Mouse (Mus musculus) limb, embryonic 10.5 days (tissue): Measurements from ENCODE around the gene Prr5l. TPM values are rescaled to one million over a fixed set of nuclear protein-coding genes. Genes with fewer than 3 reads are reported as not detected.

ENCODE experiments used
- DNase-seq: peaks from one replicate; pipeline ENCODE4 v3.0.0-alpha.2; 2017; ENCODE audit warnings: low spot score
- H3K27ac ChIP-seq: fragments of 300-500 bp; sonication (generic); 2 replicates; pipeline ENCODE4 v1.5.1; 2016; ENCODE audit warnings: mild to moderate bottlenecking
- H3K27me3 ChIP-seq: fragments of 300-500 bp; sonication (generic); 2 replicates; pipeline ENCODE4 v1.6.1; 2016; ENCODE audit warnings: low read depth, mild to moderate bottlenecking; ENCODE audit not compliant: poor library complexity, severe bottlenecking
- H3K36me3 ChIP-seq: fragments of 300-500 bp; sonication (generic); 2 replicates; pipeline ENCODE4 v1.6.1; 2016; ENCODE audit warnings: mild to moderate bottlenecking, moderate library complexity
- H3K4me1 ChIP-seq: fragments of 300-500 bp; sonication (generic); 2 replicates; pipeline ENCODE4 v1.6.1; 2016
- H3K4me3 ChIP-seq: fragments of 300-500 bp; sonication (generic); 2 replicates; pipeline ENCODE4 v1.5.1; 2016; ENCODE audit warnings: mild to moderate bottlenecking, moderate library complexity
- H3K9me3 ChIP-seq: fragments of 300-500 bp; sonication (generic); replicated peaks from 2 replicates; pipeline ENCODE4 v1.6.1; 2016; ENCODE audit warnings: mild to moderate bottlenecking
- WGBS: fragments of 180-500 bp; shearing (Covaris S2); methylation state at CpG from one replicate; pipeline ENCODE4 v1.1.7; 2016; 5-methylcytosine and 5-hydroxymethylcytosine counted together
- polyA plus RNA-seq: library from polyadenylated mRNA; unstranded; fragments of >200 nt; fragmentation: Nextera tagmentation; extraction: Ambion mirVana; gene quantifications from 2 replicates; pipeline ENCODE4 v1.2.1, GENCODE M21; 2016

Prr5l gene
- polyA plus RNA-seq = 19.5 and 22.4 TPM in 2 replicates

DNA sequence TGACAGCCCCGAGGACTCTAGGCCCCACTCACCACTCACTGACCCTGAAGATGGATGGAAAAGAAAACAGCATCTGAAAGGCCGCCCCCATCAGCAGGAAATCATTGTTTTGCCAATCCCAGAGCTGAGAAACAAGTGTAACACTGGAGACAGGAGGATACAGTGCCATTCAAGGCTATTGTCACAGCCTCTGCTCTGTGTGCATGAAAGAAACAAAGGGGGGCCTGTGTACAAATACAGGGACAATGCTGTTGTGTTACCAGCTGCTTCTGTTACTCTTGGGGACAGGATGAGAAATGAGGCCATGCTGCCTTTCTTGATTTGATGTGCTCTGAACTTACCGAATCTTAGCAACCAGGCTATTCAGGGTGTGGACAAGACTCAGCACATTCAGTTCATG lies at the start of gene Prr5l:
Prr5l (minus strand) TSS at position 30 of the 400 bp plus-strand sequence.
- WGBS = 54% methylated on average over 3 of the region's 3 CpGs
- Histone ChIP-seq H3K4me1 (peaks cover 9% of the 10 kb centered on the region), H3K27me3 (no peaks in the 10 kb centered on the region), H3K9me3 (no peaks in the 10 kb centered on the region), H3K27ac (no peak within 1 kb of the TSS), H3K36me3 (no peaks in the 10 kb centered on the region), H3K4me3 (no peak within 1 kb of the TSS)
- DNase-seq = no peak

DNA sequence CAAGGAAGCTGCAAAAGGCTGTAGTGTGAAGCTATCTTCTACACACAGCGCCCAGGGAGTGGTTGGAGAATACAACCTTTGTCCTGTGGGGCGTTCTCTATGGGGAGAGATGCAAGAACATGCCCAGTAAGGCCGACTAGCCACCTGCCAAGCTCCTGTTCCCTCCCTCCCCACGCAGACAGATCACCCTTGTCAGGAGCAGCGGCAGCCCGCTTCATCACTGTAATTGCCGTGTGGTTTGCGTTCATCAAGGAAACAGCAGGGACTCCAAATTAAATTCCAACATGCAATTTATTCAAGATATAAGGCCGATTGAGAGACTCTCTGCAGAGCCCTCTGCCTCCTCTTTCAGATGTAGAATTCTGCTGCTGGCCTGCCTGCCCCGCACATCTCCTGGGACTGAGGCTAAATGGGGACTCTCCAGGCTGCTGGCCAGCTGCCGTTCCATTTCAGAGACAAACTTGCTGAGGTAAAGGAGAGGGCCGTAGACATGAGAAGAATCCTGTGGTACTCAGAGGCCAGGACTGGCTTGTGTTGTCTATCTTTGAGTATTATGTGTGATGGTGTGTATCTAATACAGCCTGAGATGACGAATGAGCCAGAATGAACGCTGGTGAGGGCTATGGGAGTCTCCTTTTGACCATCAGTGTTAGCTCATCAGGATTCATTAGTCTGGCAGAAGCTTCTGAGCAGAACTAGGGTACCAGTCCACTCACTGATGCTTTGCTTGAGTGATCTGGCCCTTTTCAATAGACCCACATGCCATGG lies 49.5 kb upstream of the Prr5l start:
- Histone ChIP-seq H3K27me3 (no peaks in the 10 kb centered on the region), H3K9me3 (no peaks in the 10 kb centered on the region), H3K36me3 (no peaks in the 10 kb centered on the region), H3K4me3 (no peak overlapping the region), H3K27ac (no peak overlapping the region), H3K4me1 (no peaks in the 10 kb centered on the region)
- WGBS = 89% methylated on average over 14 of the region's 14 CpGs
- DNase-seq = no peak

DNA sequence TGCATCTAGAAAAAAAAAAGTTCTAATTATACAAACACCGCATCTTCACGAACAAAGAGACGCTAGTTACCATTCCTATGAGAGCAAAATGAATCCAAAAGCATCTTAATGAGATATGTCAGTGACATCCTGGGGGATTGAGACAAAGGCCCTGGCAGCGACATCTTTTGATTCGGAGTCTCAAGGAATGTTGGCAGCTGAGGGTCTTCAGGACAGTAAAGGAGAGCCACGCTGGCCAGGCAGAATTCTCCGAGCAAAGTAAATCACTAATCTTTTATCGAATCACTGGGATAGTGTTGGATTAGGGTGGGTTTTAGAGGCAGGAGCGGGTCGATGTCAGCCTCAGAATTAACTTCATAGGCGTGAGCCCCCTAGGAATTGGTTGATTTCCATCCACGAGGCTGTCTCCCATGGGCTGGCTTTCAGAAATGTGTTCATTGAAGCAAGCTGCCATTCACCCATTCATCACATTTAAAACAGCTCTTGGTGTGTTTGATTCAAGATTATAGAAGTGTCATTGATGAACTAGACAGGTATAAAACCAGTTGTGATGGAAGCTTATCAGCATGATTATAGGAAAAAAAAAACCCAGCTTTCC lies 42.9 kb upstream of the Prr5l start:
- DNase-seq = no peak
- H3K9me3 ChIP-seq = no peaks in the 10 kb centered on the region
- H3K27ac ChIP-seq = no peak overlapping the region
- WGBS = 90% methylated on average over 12 of the region's 12 CpGs
- no peak overlapping the region for H3K4me3 ChIP-seq
- no peaks in the 10 kb centered on the region for H3K27me3 ChIP-seq
- H3K4me1 ChIP-seq = no peaks in the 10 kb centered on the region
- H3K36me3 ChIP-seq = no peaks in the 10 kb centered on the region

DNA sequence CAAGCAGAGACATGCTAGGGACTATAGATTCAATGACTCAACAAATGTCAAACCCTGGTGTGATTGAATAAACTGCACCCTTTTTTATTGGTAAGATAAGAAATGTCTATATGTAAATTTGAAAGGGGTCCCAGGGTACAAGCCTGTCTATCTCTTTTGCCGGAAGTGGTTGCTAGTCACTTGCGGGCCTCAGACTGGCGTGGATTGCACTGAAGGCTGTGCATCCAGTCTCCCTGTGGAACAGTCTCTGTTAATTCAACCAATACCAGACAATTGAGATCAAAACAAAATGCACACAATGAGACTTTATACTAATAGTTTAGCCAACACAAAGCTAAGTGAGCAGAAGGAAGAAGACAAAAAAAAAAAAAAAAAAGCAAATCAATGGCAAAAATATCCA lies 42.4 kb upstream of the Prr5l start:
- H3K36me3 ChIP-seq = no peaks in the 10 kb centered on the region
- H3K27ac ChIP-seq = no peak overlapping the region
- no peak for DNase-seq
- H3K4me3 ChIP-seq = no peak overlapping the region
- 93% methylated on average over 3 of the region's 3 CpGs for WGBS
- H3K9me3 ChIP-seq = no peaks in the 10 kb centered on the region
- H3K27me3 ChIP-seq = no peaks in the 10 kb centered on the region
- no peaks in the 10 kb centered on the region for H3K4me1 ChIP-seq

DNA sequence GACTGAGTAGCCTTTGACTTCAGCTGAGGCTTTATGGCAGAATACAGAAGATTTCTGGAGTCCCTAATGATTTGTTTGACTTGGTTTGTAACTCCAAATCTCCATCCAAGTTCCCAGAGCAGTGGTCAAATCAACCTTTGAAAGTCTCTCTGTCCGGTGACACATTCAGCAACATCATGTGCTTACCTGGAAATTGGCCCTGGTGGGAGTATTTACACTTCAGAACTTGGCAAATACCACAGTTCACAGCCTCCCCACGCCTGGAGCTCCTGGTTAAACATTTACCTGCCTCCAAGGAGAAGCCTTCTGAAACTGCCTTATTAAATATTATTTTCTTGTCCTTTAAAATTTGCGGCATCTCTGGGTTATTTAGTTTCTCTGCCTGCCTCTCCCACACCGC lies 40.4 kb upstream of the Prr5l start:
- Histone ChIP-seq H3K27ac (no peak overlapping the region), H3K36me3 (no peaks in the 10 kb centered on the region), H3K4me3 (no peak overlapping the region), H3K9me3 (no peaks in the 10 kb centered on the region), H3K4me1 (peaks cover 4% of the 10 kb centered on the region), H3K27me3 (no peaks in the 10 kb centered on the region)
- 85% methylated on average over 4 of the region's 4 CpGs for WGBS
- DNase-seq = no peak

DNA sequence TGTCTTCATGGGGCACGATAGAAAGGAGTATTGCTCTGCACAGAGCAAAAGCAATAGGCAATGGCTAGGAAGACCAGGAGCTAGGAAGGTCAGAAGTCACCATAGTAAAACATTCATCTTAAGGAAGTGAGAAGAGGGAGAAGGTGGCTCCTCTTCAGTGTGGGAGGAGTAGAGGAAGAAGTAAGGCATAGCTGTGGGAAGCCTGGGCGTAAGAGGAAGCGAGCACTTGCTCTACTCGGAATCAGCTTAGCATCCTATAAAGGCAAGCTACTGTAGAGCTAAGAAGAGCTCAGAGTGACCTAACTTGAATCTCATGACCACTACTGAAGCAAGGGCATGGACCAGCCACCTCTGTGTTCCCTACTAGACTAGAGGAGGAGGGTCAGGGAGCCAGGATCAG lies 39.5 kb upstream of the Prr5l start:
- H3K4me1 ChIP-seq = peaks cover 4% of the 10 kb centered on the region
- no peak overlapping the region for H3K27ac ChIP-seq
- 94% methylated on average over 4 of the region's 4 CpGs for WGBS
- no peaks in the 10 kb centered on the region for H3K36me3 ChIP-seq
- no peaks in the 10 kb centered on the region for H3K27me3 ChIP-seq
- H3K4me3 ChIP-seq = no peak overlapping the region
- no peaks in the 10 kb centered on the region for H3K9me3 ChIP-seq
- no peak for DNase-seq

DNA sequence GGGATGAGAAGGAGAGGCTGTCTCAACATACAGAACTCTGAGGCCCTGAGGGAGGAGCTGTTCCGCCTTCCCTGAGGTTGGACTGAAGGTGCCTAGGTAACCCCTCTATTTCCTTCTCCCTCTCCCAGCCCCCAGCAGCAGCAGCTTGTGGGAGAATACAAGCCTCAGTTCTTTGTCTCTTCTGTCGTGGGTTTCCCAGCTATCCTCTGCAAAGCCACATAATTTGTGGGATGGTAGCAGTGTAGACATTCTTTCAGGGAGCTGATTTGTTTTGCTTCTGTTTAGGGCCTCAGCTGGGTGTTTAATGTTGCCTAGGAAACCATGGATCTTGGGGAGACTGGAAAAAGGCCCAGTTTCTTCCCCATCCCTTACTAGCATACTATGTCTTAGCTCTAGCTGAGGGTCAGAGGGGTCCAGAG lies 37.3 kb upstream of the Prr5l start:
- H3K27ac ChIP-seq = no peak overlapping the region
- DNase-seq = no peak

DNA sequence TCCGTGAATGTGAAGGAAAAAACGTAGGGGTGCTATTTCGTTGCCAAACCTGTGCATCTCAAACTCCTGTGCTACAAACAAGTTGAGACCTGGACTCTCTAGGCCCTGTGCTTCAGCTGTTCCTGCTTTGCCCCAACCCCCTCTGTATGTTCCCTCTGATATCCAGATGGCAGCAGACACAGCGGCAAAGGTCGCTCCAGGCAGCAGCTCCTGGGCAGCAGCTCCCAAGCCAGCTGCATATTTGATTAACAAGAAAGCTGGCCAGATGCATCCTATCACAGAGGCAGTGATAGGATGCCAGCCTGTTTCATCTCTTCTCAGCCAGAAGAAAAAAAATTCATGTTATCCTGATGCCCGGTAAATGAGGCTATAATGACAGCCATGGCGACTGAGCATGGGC lies 35.7 kb upstream of the Prr5l start:
- Histone ChIP-seq H3K27me3 (no peaks in the 10 kb centered on the region), H3K4me1 (peaks cover 4% of the 10 kb centered on the region), H3K36me3 (no peaks in the 10 kb centered on the region), H3K27ac (no peak overlapping the region), H3K9me3 (no peaks in the 10 kb centered on the region), H3K4me3 (no peak overlapping the region)
- 88% methylated on average over 7 of the region's 7 CpGs for WGBS
- DNase-seq = no peak

More for the DNA sequence above, 37.3 kb upstream of the Prr5l start:
- no peaks in the 10 kb centered on the region for H3K27me3 ChIP-seq
- peaks cover 4% of the 10 kb centered on the region for H3K4me1 ChIP-seq
- WGBS = 66% methylated on average over 2 of the region's 2 CpGs
- no peak overlapping the region for H3K4me3 ChIP-seq
- no peaks in the 10 kb centered on the region for H3K36me3 ChIP-seq
- H3K9me3 ChIP-seq = no peaks in the 10 kb centered on the region

DNA sequence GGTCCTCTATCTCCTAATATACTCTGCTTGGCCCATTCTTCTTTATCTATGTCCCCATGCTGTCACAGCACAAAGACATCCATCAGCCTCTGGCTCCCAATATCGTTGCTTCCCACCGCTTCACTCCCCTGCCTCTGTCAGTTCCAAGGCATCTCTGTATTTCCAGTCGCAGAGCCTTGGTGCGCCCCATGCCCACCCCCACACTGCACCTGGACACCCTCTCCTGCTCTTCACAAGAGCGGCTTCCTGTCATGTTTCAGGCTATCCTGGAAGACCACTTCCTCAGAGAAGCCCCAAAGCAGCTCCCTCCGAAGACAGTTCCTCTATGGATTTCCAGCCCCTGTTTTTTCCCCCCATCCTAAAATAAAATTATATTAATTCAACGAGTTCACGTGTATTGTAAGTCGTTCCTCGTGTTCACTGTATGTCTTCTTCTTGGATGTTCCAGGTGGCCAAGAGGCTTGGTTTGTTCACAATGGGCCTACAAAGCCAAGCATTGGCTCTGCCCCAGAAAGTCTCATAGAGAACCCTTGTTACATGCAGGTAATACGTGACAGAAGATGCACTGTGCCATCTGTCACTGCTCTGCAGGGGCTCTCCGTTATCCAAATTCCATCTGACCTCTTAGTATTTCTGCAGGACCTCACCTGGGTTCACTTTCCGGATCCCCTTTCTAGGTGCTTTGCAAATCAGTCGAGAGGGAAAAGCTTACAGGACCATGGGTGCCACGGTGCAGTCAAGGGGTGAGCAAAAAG lies 26.7 kb upstream of the Prr5l start:
- no peak for DNase-seq
- H3K9me3 ChIP-seq = no peaks in the 10 kb centered on the region
- peaks cover 14% of the 10 kb centered on the region; the same call in 1 of the 2 replicates for H3K4me1 ChIP-seq
- H3K4me3 ChIP-seq = no peak overlapping the region
- no peaks in the 10 kb centered on the region for H3K36me3 ChIP-seq
- 91% methylated on average over 15 of the region's 15 CpGs for WGBS
- H3K27ac ChIP-seq = no peak overlapping the region
- H3K27me3 ChIP-seq = 0 out of 2 replicates have a peak, but pooled peaks cover 5% of the 10 kb centered on the region

DNA sequence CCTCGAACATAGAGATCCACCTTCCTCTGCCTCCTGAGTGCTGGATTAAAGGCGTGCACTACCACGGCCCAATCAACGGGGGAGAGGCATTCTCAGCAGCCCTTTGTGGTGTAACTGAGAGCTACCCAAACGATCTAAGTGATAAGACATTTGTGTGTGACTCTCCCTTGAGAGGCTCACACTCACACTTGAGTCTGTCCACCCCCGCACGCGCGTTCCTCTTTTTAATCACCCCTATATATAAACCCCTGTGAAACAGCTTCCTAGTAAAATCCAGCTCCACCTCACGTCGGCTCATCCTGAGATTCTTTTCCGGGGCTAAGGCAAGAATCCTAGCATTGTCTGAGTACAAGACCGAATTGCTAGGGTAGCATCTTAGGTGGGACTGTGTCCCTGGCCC lies 25.9 kb upstream of the Prr5l start:
- 85% methylated on average over 13 of the region's 13 CpGs for WGBS
- H3K9me3 ChIP-seq = no peaks in the 10 kb centered on the region

DNA sequence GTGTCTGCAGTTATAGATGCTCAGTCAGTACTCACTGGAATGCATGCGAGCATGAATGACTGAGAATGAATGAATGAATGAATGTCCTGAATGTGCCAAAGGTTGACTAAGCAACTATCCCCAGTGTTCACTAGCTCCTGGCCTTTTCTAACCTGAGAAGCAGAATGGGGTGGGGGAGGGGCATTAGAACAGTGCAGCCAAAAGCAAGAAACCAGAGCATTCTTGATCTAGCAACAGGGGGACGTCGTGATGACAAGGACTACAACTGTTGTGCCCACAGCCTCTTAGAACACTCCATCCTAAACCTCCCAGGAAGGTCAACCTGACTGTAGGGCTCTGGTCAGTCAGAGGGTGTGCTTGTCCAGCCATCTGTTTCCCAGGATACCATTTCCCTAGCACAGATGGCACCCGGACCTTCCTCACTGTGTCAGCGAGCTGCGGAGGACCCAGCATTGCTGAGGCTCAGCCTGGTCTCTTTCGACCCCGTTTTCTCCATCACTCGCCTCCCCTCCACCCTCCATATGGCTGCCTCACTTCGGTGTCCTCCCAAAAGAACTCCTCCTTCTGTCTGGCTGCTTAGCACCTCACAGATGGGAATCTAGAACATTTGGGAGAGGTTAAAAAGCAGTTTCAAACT lies 24.7 kb upstream of the Prr5l start:
- peaks cover 14% of the 10 kb centered on the region; the same call in 1 of the 2 replicates for H3K4me1 ChIP-seq
- H3K4me3 ChIP-seq = no peak overlapping the region
- no peak overlapping the region for H3K27ac ChIP-seq
- no peak for DNase-seq
- no peaks in the 10 kb centered on the region for H3K36me3 ChIP-seq
- 78% methylated on average over 10 of the region's 10 CpGs for WGBS
- H3K9me3 ChIP-seq = no peaks in the 10 kb centered on the region
- 0 out of 2 replicates have a peak, but pooled peaks cover 5% of the 10 kb centered on the region for H3K27me3 ChIP-seq

More for the DNA sequence above, 25.9 kb upstream of the Prr5l start:
- Histone ChIP-seq H3K4me1 (peaks cover 14% of the 10 kb centered on the region; the same call in 1 of the 2 replicates), H3K27ac (no peak overlapping the region), H3K4me3 (no peak overlapping the region), H3K27me3 (0 out of 2 replicates have a peak, but pooled peaks cover 5% of the 10 kb centered on the region), H3K36me3 (no peaks in the 10 kb centered on the region)
- no peak for DNase-seq

DNA sequence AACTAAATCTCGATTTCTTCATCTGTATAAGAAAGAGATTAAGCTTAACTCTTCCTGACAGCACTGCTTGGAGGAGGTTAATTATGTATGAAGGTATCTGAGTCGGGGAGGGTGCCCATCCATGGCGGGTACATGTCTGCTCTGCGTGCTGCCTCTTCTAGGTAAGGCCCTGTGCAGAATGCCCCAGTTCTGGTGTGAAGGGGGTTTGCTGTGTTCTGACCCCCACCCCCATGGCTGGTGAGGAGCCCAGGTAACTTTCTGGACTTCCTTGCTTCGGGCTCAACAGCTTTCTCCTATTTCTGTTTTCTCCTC lies 23.5 kb upstream of the Prr5l start:
- peaks cover 14% of the 10 kb centered on the region; the same call in 1 of the 2 replicates for H3K4me1 ChIP-seq
- no peaks in the 10 kb centered on the region for H3K36me3 ChIP-seq
- 75% methylated on average over 5 of the region's 5 CpGs for WGBS
- DNase-seq = no peak
- peak overlapping the region; percentile 73 for H3K27ac ChIP-seq
- 0 out of 2 replicates have a peak, but pooled peaks cover 5% of the 10 kb centered on the region for H3K27me3 ChIP-seq
- H3K9me3 ChIP-seq = no peaks in the 10 kb centered on the region
- H3K4me3 ChIP-seq = no peak overlapping the region
